Mouse (Mus musculus) adrenal gland, postnatal 14 days (tissue): ENCODE data around the gene Anks3. TPM values are rescaled to one million over a fixed set of nuclear protein-coding genes. Genes with fewer than 3 reads are reported as not detected.

Source experiments
- DNase-seq: peaks from one replicate; pipeline ENCODE4 v3.0.0; 2021; ENCODE audit warnings: mixed read lengths
- long read RNA-seq, 2 experiments: library from polyadenylated mRNA; stranded (forward); transcript quantifications; one replicate each; pipeline ENCODE4 v2.0.0; 2021
- total RNA-seq: library from RNA; stranded (reverse); gene quantifications from 2 replicates; pipeline ENCODE4 v1.2.3, GENCODE M21; 2021

Anks3 gene
- total RNA-seq, result 35.1 and 39.4 TPM in 2 replicates
- long read RNA-seq, experiment 1, transcript Anks3-201 (17 exons, 2,398 nt), result major isoform, 11 of 43 reads
- long read RNA-seq, experiment 1, partial matches to known transcripts, result 4 of 43 reads
- long read RNA-seq, experiment 1, other reads (novel, unspliced or antisense), result 27 of 43 reads
- long read RNA-seq, experiment 2, transcript Anks3-201 (17 exons, 2,398 nt), result major isoform, 14 of 41 reads
- long read RNA-seq, experiment 2, partial matches to known transcripts, result 3 of 41 reads
- long read RNA-seq, experiment 2, other reads (novel, unspliced or antisense), result 24 of 41 reads

DNA sequence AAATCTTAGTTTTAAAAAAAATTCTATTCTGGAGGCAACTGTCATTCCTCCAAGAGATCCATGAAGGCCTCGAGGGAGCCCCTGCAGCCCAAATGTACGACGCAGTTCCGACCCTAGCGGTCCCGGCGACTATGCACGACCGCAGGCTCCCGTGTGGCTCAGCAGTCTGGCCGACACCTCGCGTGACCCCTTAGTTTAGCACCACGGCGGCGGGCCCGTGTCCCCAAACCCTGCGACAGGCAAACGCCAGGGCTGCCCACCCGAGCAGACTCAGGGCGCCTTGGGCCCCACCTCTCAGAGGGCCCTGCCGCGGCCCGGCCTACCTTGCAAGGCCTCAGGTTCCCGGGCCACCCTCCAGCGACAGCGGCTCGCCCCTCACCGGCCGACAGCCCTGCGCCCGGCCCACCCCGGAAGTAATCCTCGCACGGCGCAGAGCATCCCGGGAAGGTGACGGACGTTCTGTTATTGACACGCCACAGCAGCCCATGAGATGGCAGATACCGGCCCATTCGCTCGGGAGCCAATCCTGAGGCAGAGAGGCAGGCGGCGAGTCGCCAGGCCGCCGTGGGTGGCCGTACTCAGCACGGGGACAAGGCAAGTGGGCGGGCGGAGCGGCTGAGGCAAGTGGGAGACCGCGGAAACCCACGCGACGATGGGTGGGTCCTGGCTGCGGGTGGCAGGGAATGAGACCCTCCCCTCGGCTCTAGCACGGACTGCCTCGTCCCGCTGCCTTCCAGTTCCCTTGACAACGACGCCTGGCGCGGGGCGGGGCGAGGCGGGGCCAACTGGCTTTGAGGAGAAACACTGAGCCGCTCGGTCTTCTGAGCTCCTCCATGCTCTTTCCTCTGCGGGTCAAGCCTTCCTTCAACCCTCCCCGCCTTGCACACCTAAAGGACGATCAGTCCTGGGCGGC lies at the start of gene Anks3:
Gene Anks3, minus strand, starts transcription at position 409 of the 913 bp plus-strand sequence.
- peak; percentile 98 for DNase-seq

DNA sequence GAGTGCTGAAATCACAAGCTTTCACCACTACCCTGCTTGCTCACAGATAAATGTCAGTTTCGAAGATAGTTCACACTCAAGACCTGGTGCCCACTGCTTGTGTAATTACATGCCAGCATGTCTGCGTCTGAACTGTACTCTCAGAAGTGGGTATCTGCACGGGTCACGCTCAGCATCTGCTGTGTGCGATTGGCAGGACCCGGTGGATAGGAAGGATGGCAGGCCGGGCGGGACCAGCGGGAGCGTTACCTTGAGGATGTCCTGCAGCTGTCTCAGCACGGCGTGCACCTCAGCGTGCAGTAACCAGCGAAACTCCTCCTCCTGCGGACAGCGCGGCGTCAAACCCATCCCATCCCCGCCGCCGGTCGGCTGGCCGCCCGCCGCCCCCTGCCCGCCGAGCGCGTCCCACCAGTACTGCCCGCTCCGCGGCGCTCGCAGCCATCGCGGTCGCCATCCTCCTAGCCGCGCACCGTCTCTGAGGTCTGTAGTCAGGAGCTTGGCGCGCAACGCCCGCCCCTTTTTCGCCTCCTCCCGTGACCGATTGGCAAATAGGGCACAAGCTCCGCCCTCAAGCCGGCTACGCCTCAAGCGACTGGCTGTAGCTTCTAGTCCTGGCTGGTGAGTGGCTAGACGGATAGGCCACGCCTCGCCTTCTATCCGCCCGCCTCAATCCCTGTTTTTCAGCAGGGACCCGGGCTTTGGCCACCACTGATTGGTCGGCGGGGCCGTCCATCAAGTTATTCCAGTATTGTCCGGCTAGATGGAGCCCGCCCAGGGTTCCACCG lies 49.2 kb upstream of the Anks3 start, which contains the start of gene Rogdi:
Gene Rogdi, minus strand, starts transcription at position 500 of the 785 bp plus-strand sequence.
- peak; percentile 98 for DNase-seq

DNA sequence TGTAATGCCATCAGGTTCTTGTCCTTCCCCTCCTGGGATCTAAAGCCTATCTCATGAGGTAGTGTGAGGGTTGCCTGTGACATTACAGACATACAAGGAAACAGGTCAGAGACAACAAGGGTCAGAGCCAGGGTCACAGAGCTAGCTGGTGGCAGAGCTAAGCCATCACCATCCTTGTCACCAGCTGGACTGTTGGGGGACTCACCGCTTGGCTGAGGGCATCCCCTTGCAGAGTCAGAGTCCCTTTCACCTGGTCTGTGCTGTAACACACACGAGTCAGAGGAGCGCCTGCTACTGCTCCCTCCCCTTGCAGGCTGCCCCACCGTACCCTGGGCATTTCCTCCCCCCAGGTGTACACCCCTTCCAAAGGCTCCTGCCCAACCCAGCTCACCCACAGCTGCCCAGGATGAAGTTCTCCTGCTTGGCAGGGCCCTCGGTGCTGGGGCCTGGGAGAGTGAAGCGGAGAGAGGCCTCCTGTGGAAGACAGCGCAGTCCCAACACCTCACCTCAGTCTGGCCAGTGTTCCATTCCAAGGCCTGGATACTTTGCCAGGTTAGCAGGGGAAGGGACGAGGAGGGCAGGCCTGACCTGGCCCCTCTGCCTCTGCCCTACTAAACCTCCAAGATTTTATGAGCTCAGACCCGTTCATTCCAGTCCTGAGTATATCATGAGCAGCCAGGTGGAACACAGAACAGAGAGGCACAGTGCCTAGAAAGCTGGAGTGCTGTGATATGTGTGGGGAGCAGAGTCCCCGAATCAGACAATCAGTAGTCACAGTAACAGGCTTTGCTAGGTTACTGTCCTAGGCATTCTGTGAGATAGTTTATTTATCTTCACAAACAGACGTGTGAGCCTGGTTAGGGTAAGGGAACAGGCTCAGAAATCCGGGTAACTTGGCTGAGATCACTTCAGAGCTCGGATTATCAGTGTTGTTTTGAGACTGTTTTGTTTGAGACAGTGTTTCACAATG lies 48.3 kb upstream of the Anks3 start:
- DNase-seq, result no peak

DNA sequence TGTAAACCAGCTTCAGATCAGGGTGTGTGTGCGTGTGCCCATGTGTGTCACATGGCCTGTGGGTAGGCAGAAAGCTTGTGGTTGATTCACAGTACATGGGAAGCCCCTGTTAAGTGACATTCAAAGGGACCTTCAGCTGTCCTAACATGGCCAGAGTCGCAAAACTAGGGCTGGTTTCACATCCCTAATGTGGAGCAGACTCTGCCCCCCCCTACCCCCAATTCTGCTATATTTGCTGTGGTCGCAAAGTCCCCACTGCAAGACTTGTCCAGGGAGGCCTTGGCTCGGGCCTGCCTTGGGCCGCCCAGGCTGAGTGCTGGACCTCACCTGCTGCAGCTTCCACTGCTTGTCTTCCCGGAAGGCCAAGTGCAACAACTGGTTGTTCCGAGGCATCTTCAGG lies 47.3 kb upstream of the Anks3 start:
- DNase-seq, result no peak

DNA sequence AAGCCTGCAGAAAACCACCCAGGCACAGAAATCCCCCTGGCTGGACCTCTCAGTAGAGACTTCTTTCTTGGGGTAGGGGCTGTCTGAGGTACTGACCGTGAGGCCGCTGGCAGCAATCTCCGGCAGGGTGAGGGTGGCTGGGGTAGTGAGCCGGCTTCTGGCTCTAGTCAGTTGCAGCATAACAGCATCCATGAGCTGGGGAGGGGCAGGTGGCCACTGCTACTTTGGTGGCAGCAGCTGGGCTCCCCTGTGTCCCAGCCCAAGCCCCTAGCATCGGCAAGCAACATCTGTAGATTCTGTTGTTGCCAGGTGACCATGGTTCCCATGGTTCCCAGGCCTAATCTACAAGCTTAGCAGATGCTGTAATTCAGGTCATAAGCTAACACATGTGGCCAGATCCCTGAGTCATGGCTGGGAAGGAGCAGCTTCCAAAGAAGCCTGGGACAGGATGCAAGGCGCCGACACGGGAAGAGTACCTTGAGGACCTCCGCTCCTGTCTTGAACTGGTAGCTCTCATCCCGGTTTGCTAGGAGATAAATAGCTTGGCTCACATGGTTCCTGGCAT lies 46.4 kb upstream of the Anks3 start:
- DNase-seq, result no peak

DNA sequence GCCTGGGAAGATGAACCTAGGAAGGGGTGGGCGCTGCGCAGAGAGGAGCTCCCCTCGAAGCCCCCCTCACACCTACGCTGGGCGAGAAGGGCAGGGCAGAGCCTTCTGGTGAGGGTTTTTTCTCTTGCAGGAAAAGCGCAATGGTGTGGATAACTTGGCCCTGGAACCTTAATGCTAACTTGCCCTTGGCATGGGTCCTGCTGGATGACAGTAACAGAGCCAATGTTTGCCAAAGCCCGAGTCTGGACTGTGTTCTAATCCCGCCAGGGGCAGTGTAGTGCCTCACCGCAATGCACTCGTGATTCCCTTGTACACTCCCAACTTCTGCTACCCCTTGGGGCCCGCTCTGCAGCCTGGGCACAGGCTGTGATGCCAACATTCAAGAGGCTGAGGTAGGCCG lies 44.1 kb upstream of the Anks3 start:
- DNase-seq, result no peak

DNA sequence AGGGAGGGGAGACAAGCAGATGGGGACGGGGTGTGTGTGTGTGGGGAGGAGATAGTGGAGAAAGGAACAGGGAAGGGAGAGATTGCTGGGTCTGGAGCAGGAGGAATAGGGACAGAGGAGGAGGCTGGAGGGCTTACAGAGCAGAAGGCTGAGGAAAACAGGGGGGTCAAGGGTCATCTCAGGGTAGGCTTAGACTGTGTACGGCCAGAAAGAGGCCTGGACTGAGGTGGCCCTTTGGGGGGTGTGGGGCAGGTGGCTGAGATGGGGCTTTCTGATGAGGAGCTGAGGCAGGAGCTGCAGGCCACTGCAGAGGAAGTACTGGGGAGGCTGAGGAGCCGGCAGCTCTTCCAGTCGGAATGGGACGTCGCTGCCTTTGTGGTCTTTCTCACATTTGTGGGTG lies 43.5 kb upstream of the Anks3 start:
- no peak for DNase-seq

DNA sequence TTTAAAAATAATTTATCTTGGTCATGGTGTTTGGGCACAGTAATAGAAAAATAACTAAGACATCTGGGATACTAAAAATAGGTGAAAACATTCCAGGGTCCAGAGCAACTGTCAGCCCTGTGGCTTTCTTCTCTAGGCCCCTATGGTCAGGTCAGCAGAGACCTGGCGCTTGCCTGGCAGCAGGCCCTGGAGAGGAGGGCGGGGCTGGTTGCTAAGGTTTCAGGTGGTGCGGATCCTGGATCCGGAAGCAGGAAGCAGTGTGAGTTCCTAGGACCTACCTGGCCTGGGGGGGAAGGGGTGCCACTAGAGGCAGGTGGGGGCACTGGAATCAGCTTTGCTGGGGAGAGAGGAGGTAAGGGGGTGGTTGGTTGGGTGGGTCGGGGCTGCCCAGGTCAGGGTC lies 43.1 kb upstream of the Anks3 start, which contains the start of gene Smim22:
Gene Smim22, plus strand, starts transcription at position 222 of the 400 bp plus-strand sequence.
- no peak for DNase-seq

DNA sequence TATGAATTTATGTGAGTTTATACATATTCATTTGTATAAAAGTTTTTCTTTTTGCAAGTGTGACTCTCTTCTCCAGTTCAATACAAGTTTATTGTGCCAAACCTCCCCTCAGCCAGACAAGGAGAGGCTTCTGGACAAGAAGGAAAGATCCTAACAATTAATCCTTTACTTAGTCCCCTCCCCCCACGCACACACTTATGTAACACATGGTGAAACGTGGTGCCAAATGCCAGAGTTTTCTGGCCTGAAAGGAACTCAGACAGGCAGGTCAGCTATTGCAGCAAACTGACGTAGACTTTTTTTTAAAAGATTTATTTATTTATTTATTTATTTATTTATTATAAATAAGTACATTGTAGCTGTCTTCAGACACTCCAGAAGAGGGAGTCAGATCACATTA lies 36.6 kb upstream of the Anks3 start:
- DNase-seq, result peak; percentile 45

DNA sequence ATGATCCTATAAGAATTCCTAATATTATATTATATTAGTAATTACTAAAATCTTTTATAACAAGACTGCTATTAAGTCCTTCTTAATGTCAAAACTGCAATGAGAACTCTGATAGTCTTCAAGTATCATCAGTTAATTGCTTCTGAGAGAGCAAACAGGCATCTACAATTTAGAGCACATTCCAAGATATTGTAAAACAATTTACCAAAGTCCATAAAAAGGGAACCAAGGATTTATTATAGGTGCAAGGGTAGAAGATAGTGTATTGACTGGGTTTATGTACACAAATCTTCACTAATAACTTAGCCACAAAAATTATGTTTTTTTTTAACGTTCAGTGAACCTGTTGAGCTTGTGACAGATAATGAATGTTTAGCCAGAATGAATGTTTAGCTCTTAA lies 35.0 kb upstream of the Anks3 start:
- DNase-seq, result no peak

DNA sequence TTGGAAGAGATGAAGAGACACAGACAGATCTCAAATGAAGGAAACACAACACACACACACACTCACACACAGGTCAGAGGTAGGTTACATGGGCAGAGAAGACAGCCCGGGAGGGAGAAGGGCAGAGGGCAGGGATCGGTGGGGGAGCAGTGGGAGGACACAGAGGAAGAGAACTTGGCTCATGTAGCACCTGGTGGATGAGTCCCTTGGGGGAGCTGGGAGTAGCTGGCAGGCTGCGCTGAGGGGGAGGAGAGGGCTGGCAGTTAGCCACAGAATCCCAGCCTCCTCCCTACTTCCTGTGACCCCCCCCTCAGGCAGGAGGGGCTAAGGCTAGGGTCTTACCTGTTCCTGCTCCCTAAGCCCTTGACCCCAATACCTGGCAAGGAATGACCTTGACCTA lies 33.5 kb upstream of the Anks3 start, which contains the start of gene Sept12:
Gene Sept12, minus strand, starts transcription at position 300 of the 400 bp plus-strand sequence.
- DNase-seq, result peak; percentile 58

DNA sequence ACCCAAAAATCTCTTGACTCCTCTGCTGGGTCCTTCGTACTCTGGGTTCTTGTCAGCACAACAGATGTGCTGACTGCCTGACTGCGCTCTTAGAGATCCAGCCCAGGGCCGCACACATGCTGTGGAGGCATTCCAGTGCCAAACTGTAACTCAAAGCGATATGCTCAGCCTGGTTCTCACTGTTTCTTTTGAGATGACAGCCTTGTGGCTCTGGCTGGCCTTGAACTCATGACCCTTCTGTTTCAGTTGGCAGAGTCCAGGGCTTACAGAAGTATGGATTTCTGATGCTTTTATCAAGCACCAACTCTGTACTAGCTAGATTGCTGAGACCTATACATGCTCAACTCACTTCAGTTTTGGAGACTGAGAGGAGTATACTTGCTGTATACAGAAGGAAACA lies 29.3 kb upstream of the Anks3 start:
- DNase-seq, result peak; percentile 62

DNA sequence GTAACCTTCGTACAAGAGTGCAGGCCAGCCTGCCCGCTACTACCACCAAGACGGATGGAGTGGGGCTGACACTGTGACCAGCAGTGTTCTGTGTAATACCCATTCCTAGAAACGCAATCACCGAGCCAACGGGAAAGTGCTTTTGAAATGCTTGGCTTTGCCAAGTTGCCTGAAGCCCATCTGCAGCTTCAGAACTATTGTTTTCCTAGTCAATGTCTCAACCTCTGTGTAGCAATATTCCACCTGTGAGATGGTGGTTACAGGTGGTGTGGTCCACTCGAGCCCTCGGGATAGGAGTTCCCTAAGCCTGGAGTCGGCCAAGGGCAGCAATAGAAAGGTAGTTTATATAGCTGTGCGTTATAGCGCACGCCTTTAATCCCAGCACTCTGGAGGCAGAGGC lies 20.7 kb upstream of the Anks3 start:
- DNase-seq, result no peak

DNA sequence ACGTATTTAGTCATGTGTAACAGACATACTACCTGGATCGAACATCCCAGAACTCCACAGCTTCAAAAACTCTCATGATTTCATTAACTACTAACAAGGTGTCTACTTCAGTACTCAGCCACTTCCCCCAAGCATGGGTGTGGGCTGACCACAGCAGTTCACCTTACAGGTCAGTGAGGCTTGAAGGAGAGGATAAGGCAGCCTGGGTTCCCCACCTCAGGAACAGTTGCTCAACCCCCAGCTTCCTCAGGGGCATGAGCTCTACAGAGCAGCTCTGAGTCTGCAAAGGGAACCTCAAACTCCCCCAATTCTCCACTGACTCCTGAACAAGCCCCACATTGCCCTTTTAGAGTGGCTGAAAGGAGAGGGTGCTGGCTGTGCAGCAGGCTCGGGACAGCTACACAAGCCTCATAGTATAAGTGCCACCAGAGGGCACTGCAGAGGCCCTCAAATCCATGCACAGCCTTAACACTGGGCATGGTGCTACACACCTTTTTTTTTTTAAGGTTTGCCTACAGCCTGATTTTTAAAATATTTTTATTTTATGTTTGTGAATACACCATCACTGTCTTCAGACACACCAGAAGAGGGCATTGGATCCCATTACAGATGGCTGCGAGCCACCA lies 15.9 kb upstream of the Anks3 start:
- peak; percentile 46 for DNase-seq

DNA sequence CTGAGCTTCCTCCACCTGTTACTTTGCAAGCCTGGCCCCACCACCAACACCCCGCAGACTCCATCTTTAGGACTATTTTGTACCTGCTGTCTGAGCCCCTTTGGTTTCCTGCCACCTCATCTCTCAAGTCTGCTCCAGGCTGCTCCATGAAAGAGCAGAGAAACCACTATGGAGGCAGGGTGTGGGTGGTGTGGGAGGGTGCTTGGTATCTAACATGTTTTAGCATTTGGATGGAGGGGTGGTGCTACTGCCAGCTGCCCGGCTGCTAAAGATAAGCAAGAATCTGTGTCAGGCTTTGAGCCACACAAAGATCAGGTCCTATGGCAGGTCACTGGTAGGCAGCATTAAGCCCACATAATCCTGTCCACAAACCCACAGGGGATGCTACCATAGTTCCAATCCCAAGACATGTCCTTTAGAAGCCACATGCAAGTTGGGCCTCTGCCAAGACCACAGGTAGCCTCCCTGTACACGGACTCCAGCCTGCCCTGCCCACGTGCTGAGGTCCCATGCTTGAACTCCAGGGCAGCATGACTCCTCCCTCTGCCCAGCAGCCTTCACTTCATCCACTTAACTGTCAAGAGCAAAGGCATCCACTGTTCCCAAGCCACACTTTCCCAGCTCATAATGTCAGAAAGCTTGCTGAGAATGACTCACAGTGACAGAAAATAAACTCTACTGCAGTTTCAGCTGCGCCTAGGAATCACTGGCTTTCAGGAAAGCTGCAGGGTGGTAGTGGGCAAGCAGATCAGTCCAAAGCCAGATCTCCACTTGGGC lies 14.5 kb upstream of the Anks3 start:
- DNase-seq, result no peak

DNA sequence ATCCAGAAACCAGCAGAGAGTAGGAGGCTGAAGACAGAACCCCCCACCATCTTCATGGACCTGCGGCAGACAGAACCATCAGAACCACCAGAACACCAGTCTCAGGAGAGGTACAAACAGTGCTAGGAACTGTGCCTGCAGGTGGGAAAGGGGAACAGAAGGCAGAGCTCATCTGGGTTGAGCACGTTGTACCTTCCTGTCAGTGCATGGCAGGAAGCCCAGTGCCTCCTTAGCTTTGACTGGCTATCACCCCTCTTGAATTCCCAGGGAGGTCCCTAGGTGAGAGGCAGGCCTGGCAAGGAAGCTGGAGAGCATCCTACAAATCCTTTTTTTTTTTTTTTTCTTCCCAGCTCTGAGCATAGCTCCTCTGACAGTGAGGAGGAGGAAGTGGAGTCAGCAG lies 12.2 kb upstream of the Anks3 start:
- DNase-seq, result no peak

DNA sequence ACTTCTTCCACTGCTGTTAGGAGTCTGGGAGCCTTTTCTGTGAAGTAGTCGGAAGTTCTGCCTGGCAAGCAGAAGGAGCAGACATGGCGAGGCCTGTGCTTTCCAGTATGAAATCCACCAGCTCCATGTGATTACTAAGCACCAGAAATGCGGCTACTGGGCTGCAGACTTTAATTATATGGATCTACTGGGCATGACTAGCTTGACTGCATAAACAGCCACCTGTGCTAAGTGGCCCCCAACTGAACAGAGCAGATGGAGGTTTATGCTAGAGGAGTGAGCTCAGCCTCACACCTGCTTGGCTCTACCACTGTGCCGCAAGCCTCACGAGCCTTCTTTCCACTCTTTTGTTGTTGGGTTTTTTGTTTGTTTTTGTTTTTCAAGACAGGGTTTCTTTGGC lies 10.5 kb upstream of the Anks3 start:
- DNase-seq, result no peak

DNA sequence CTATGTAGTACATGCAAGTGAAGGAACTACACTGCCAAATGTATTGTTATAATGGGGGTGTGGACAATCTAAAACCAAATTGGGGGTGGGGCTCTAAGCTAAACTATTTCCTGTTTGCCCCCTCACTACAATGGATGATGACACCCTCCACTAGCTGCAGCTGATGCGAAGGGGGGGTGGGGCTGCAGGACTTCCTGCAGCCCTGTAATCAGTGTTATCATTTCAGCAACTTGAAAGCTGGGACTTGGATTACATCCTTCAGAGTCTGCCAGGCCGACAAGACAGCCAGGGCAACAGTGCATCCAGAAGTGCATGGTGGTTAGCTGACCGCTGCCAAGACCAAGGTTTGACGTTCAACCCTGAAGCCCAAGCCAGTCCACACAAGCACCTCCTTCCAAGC lies 7.6 kb upstream of the Anks3 start:
- no peak for DNase-seq

DNA sequence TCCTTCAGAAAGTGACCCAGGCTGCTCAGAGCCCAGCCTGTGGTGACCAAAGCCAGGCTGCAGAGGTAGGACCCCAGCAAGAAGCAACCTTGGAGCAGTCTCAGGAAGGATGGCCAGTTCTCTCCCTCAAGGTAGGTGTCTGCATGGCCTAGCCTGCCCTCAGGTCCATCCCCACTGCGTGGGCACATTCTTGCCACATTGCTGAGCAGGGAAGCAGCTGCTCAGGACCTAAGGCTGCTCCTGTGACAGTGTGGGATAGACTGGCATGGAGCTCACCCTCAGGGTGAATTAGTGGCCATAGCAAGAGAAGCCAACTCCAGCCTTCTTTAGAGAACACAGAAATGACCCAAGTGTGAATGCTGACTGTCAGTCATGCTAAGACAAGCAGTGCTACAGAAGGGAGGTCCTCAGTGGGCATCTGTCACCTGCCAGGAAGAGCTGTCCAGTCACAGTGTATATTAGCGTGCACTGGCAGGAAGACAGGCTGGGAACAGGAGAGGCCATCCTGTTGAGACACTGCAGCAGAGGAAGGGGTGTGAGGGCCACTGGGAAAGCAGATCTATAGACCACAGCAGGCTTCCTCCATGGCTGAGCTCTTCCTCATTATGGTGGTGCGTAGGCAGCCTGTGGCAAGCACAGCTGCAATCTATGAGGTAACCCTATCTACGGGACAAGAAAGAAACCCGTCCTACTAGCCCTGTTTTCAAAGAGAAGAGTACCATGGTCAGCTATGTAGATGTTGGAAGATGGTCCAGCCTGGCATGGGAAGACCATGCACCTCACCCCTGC lies 5.2 kb upstream of the Anks3 start:
- no peak for DNase-seq
